Mouse (Mus musculus) activated CD4-positive, CD25-positive, alpha-beta regulatory T cell, adult 9 weeks (primary cell): ENCODE data around the gene Cln3. TPM values are rescaled to one million over a fixed set of nuclear protein-coding genes. Genes with fewer than 3 reads are reported as not detected.

Experiments
- polyA plus RNA-seq: library from polyadenylated mRNA; unstranded; fragments of 100-300 nt; shearing (Covaris generic); gene quantifications from one replicate; pipeline ENCODE4 v1.2.1, GENCODE M21; 2017

The Cln3 gene
- polyA plus RNA-seq = 120 TPM

GRCm38 (mm10) chr7:126585717-126586116 is at the start of gene Cln3:
Gene Cln3 (minus strand): TSS chr7:126585817.

GRCm38 (mm10) chr7:126630824-126631518 is 45.4 kb upstream of the Cln3 start, which contains the start of gene Nupr1:
Gene Nupr1 (minus strand): TSS chr7:126630861.

GRCm38 (mm10) chr7:126594862-126595561 is 9.4 kb upstream of the Cln3 start, which contains the start of gene Il27:
Gene Il27 (minus strand): TSS chr7:126594941.

GRCm38 (mm10) chr7:126584506-126584977 is 1.1 kb downstream of the Cln3 start, which contains the start of gene Apobr:
Gene Apobr (plus strand): TSS chr7:126584942.

GRCm38 (mm10) chr7:126566094-126566765 is 19.4 kb downstream of the Cln3 start, which contains the start of gene Eif3c:
Gene Eif3c (minus strand): TSS chr7:126566411.

Other genes with a start within 250 kb of the Cln3 start
- 813 TPM for gene Lat, start 216.2 kb downstream of the Cln3 start, polyA plus RNA-seq
- 79.7 TPM for gene Spns1, start 208.4 kb downstream of the Cln3 start, polyA plus RNA-seq
- gene Nfatc2ip, start 189.1 kb downstream of the Cln3 start, polyA plus RNA-seq = 4.1 TPM
- gene Cd19, start 170.9 kb downstream of the Cln3 start, polyA plus RNA-seq = 1.3 TPM
- gene Rabep2, start 157.1 kb downstream of the Cln3 start, polyA plus RNA-seq = 53.7 TPM
- 0.57 TPM for gene Atp2a1, start 122.7 kb downstream of the Cln3 start, polyA plus RNA-seq
- 35.5 TPM for gene Sh2b1, start 110.4 kb downstream of the Cln3 start, polyA plus RNA-seq
- 132 TPM for gene Tufm, start 98.5 kb downstream of the Cln3 start, polyA plus RNA-seq
- gene Atxn2l, start 82.4 kb downstream of the Cln3 start, polyA plus RNA-seq = 32.9 TPM
- gene Eif3c, start 19.4 kb downstream of the Cln3 start, polyA plus RNA-seq = 235 TPM
- gene Apobr, start 875 bp downstream of the Cln3 start, polyA plus RNA-seq = 4.3 TPM
- gene Il27, start 9.1 kb upstream of the Cln3 start, polyA plus RNA-seq = not detected
- not detected for gene Nupr1, start 45.0 kb upstream of the Cln3 start, polyA plus RNA-seq
- gene Sgf29, start 63.5 kb upstream of the Cln3 start, polyA plus RNA-seq = 109 TPM
- gene Sult1a1, start 90.6 kb upstream of the Cln3 start, polyA plus RNA-seq = 1.5 TPM
- gene Bola2, start 109.6 kb upstream of the Cln3 start, polyA plus RNA-seq = 130 TPM
- gene Slx1b, start 110.0 kb upstream of the Cln3 start, polyA plus RNA-seq = 11.5 TPM
- 3,436 TPM for gene Coro1a, start 122.0 kb upstream of the Cln3 start, polyA plus RNA-seq
- gene Mapk3, start 173.8 kb upstream of the Cln3 start, polyA plus RNA-seq = 29.4 TPM
- 0.93 TPM for gene Gdpd3, start 180.5 kb upstream of the Cln3 start, polyA plus RNA-seq
- 283 TPM for gene Ypel3, start 191.1 kb upstream of the Cln3 start, polyA plus RNA-seq
- 4.4 TPM for gene Tbx6, start 195.7 kb upstream of the Cln3 start, polyA plus RNA-seq
- 420 TPM for gene Ppp4c, start 206.7 kb upstream of the Cln3 start, polyA plus RNA-seq
- gene Fam57b, start 211.9 kb upstream of the Cln3 start, polyA plus RNA-seq = not detected
- gene 4930451I11Rik, start 245.8 kb upstream of the Cln3 start, polyA plus RNA-seq = not detected